ENCODE assay signal across 25 mouse cellular contexts in genomic region chr7:90282786-90283185, GRCm38 (mm10). TPM values are rescaled to one million over a fixed set of nuclear protein-coding genes. Genes with fewer than 3 reads are reported as not detected.
DNase-seq lines count a peak whose midpoint lies in the region; TF ChIP-seq lines count a peak whose summit lies in the region.
"Had no signal": no experiment of that assay in that cellular context is flagged by ENCODE, and none has a peak within 500 bp of the region (broad histone marks: within the 10 kb centered on the region; RNA-seq: fewer than 3 reads in every experiment).

No protein-coding gene starts in this region.

- 80% methylated on average over 1 of the region's 1 CpGs for WGBS in heart, embryonic 10.5 days

- DNase-seq in adrenal gland, postnatal 14 days: peak; percentile 18
- DNase-seq in adrenal gland, adult 8-10 months: no peak
- peak; percentile 30 for DNase-seq in heart, embryonic 10.5 days (ENCODE audit: low spot score)
- no peak for DNase-seq in heart, adult 8-10 months (ENCODE audit: low spot score)
- DNase-seq in testis, postnatal 10 days (ENCODE audit: low spot score): no peak
- DNase-seq: adrenal gland, postnatal 36 days; cerebellum, adult 11-12 months; cerebellum, adult 2 months; cerebellum, adult 9-10 months; cerebellum, postnatal 10 days; cerebellum, postnatal 25 days; forebrain, postnatal 0 days had no signal

- no peaks in the 10 kb centered on the region for H3K36me3 ChIP-seq in heart, embryonic 10.5 days
- H3K36me3 ChIP-seq in myocyte (ENCODE audit: control insufficient read depth, insufficient read depth): no peaks in the 10 kb centered on the region
- H3K36me3 ChIP-seq: embryonic facial prominence, embryonic 10.5 days; embryonic facial prominence, embryonic 12.5 days; forebrain, embryonic 15.5 days; G1E had no signal

- no peaks in the 10 kb centered on the region for H3K27me3 ChIP-seq in heart, embryonic 10.5 days (ENCODE audit: insufficient read depth, poor library complexity, severe bottlenecking)
- no peaks in the 10 kb centered on the region for H3K27me3 ChIP-seq in myocyte (ENCODE audit: control insufficient read depth, insufficient read depth, insufficient read length)
- H3K27me3 ChIP-seq: CH12.LX; embryonic facial prominence, embryonic 12.5 days; forebrain, embryonic 13.5 days; forebrain, embryonic 15.5 days; Patski had no signal

- no peak overlapping the region for H3ac ChIP-seq in myocyte (ENCODE audit: control insufficient read depth, insufficient read length)

- 0 out of 2 replicates have a peak, but pooled peaks cover 6% of the 10 kb centered on the region for H3K4me1 ChIP-seq in heart, embryonic 10.5 days
- H3K4me1 ChIP-seq: forebrain, embryonic 13.5 days; forebrain, embryonic 15.5 days had no signal

- H3K4me3 ChIP-seq in heart, embryonic 10.5 days: no peak overlapping the region
- H3K4me3 ChIP-seq in myocyte: no peak overlapping the region
- H3K4me3 ChIP-seq: embryonic facial prominence, embryonic 10.5 days; embryonic facial prominence, embryonic 12.5 days; forebrain, embryonic 13.5 days; forebrain, embryonic 15.5 days had no signal

- H3K9me3 ChIP-seq in heart, embryonic 10.5 days: no peaks in the 10 kb centered on the region
- H3K9me3 ChIP-seq: embryonic facial prominence, embryonic 10.5 days; embryonic facial prominence, embryonic 12.5 days; forebrain, embryonic 13.5 days; forebrain, embryonic 15.5 days; G1E had no signal

- no peak overlapping the region for H3K27ac ChIP-seq in heart, embryonic 10.5 days
- H3K27ac ChIP-seq: embryonic facial prominence, embryonic 10.5 days; embryonic facial prominence, embryonic 12.5 days; forebrain, embryonic 13.5 days; forebrain, embryonic 15.5 days had no signal

- peak overlapping the region; percentile 55 for H3K4me2 ChIP-seq in myocyte (ENCODE audit: low read depth)
- H3K4me2 ChIP-seq: embryonic facial prominence, embryonic 12.5 days; forebrain, embryonic 13.5 days; forebrain, embryonic 15.5 days had no signal

- no peak for TF ChIP-seq POLR2A in myocyte (IDR thresholded peaks at IDR 0.05; ENCODE audit: insufficient read length, low read depth)

- no peaks in the 10 kb centered on the region for H3K79me2 ChIP-seq in myocyte (ENCODE audit: control insufficient read depth, insufficient read depth)

TF ChIP-seq in myocyte, 11 proteins besides CTCF, POLR2A, EP300 and RAD21:
- peak; percentile 58 for TF ChIP-seq TCF12 (IDR thresholded peaks at IDR 0.05; ENCODE audit: insufficient read depth, poor library complexity, severe bottlenecking)
- TF ChIP-seq TCF3 (IDR thresholded peaks at IDR 0.05; ENCODE audit: insufficient read length, low read depth): no peak
- TF ChIP-seq POLR2AphosphoS2 (IDR thresholded peaks at IDR 0.05; ENCODE audit: insufficient read length, low read depth): no peak
- peak; percentile 66; the same call in 1 of the 2 replicates for TF ChIP-seq CEBPB (IDR thresholded peaks at IDR 0.05; ENCODE audit: insufficient read depth, poor library complexity, severe bottlenecking)
- TF ChIP-seq MYOD1 (IDR thresholded peaks at IDR 0.05; ENCODE audit: control insufficient read depth in 1 of 3, insufficient read length in 2 of 3, low read depth in 2 of 3): peak in 2 of 3 experiments; percentile 84 to 87
- peak; percentile 36 to 83 (median 37) for TF ChIP-seq MYOG (IDR thresholded peaks at IDR 0.05; ENCODE audit: control insufficient read depth in 1 of 3, insufficient read depth in 1 of 3, insufficient read length in 2 of 3, low read depth in 2 of 3)
- TF ChIP-seq REST (IDR thresholded peaks at IDR 0.05; ENCODE audit: insufficient read depth, insufficient read length): no peak

RNA-seq across cellular contexts. Expression of gene Ccdc83, which starts 17.2 kb away (rescaled TPM):
- not detected in 2 replicates for total RNA-seq in adrenal gland, postnatal 14 days (2021)
- not detected for total RNA-seq in adrenal gland, adult 8-10 months (2022)
- polyA plus RNA-seq in heart, embryonic 10.5 days (2016; fragmentation: Nextera tagmentation; extraction: Ambion mirVana): 0.24 TPM in 1 of 2 replicates, not detected in the other
- total RNA-seq in heart, adult 8-10 months (2022): under 1 TPM in 1 of 4 experiments, not detected in 3; 0.37 TPM
- polyA plus RNA-seq in myocyte (2012; fragmentation: generic; extraction: Trizol): 0.10 TPM
- total RNA-seq: adrenal gland, adult 18-20 months; adrenal gland, postnatal 36 days; CH12.LX; forebrain, postnatal 0 days had no signal
- polyA plus RNA-seq: CD4-positive, CD25-positive, alpha-beta regulatory T cell, adult 4 months; cerebellum, adult 2 months; cortical plate, adult 2 months; embryonic facial prominence, embryonic 10.5 days; embryonic facial prominence, embryonic 12.5 days; embryonic facial prominence, embryonic 14.5 days; forebrain, embryonic 11.5 days; forebrain, embryonic 13.5 days; forebrain, embryonic 15.5 days; forebrain, postnatal 0 days; G1E; Patski had no signal

RNA-seq across cellular contexts. Expression of gene Sytl2, which starts 19.3 kb away (rescaled TPM):
- 5.5 and 5.6 TPM in 2 replicates for total RNA-seq in adrenal gland, postnatal 14 days (2021)
- total RNA-seq in adrenal gland, adult 8-10 months (2022): 1 to 10 TPM; 4.1 to 7.1 (median 6.0) TPM
- 3.2 and 3.4 TPM in 2 replicates for polyA plus RNA-seq in heart, embryonic 10.5 days (2016; fragmentation: Nextera tagmentation; extraction: Ambion mirVana)
- total RNA-seq in heart, adult 8-10 months (2022): 1 to 10 TPM; 1.6 to 2.8 (median 2.2) TPM
- 21.2 TPM for polyA plus RNA-seq in myocyte (2012; fragmentation: generic; extraction: Trizol)
- polyA plus RNA-seq: G1E had no signal

Comparison
In these comparisons a context has a peak if more than half of its experiments do, and no peak if none do; other contexts are left out.
1. DNase-seq: peak in adrenal gland, postnatal 14 days (single experiment) and heart, embryonic 10.5 days (single experiment); none in adrenal gland, adult 8-10 months (single experiment), heart, adult 8-10 months (single experiment) and testis, postnatal 10 days (single experiment).